Mouse (Mus musculus) neural tube, embryonic 14.5 days (tissue): ENCODE results near the gene Fndc3b. TPM values are rescaled to one million over a fixed set of nuclear protein-coding genes. Genes with fewer than 3 reads are reported as not detected.
A peak's percentile ranks its signal among the peaks of the same experiment; 100 is the strongest.

Experiments
- ATAC-seq: fragments of 200-750 bp; cut with Nextera tagmentation; 2 replicates; pipeline ENCODE4 v1.8.0; 2017; ENCODE audit warnings: low read depth, mild to moderate bottlenecking, moderate TSS enrichment, moderate library complexity
- H3K27ac ChIP-seq: fragments of 300-500 bp; sonication (generic); 2 replicates; pipeline ENCODE4 v1.5.1; 2014; ENCODE audit warnings: low read depth, mild to moderate bottlenecking, control low read depth, low read length, moderate library complexity, mixed read lengths
- H3K27me3 ChIP-seq: fragments of 300-500 bp; sonication (generic); 2 replicates; pipeline ENCODE4 v1.6.1; 2014; ENCODE audit warnings: low read length; ENCODE audit not compliant: control insufficient read depth, insufficient read depth
- H3K36me3 ChIP-seq: fragments of 300-500 bp; sonication (generic); 2 replicates; pipeline ENCODE4 v1.6.1; 2014; ENCODE audit warnings: low read length, mixed read lengths; ENCODE audit not compliant: control insufficient read depth, insufficient read depth
- H3K4me1 ChIP-seq: fragments of 300-500 bp; sonication (generic); 2 replicates; pipeline ENCODE4 v1.6.1; 2014; ENCODE audit warnings: low read length; ENCODE audit not compliant: control insufficient read depth, insufficient read depth
- H3K4me2 ChIP-seq: fragments of 300-500 bp; sonication (generic); 2 replicates; pipeline ENCODE4 v1.6.1; 2014; ENCODE audit warnings: mild to moderate bottlenecking, low read depth, low read length, control low read depth
- H3K4me3 ChIP-seq: fragments of 300-500 bp; sonication (generic); 2 replicates; pipeline ENCODE4 v1.5.1; 2014; ENCODE audit warnings: low read depth, low read length, control low read depth, mixed read lengths
- H3K9ac ChIP-seq: fragments of 300-500 bp; sonication (generic); replicated peaks from 2 replicates; pipeline ENCODE4 v1.6.1; 2014; ENCODE audit warnings: low read depth, mild to moderate bottlenecking, control low read depth, low read length, mixed read lengths
- H3K9me3 ChIP-seq: fragments of 300-500 bp; sonication (generic); 2 replicates; pipeline ENCODE4 v1.6.1; 2016; ENCODE audit warnings: low read length; ENCODE audit not compliant: control insufficient read depth
- WGBS: fragments of 180-500 bp; shearing (Covaris S2); extraction: QIAGEN DNeasy Blood & Tissue Kit; methylation state at CpG from one replicate; pipeline ENCODE4 v1.1.7; 2014; 5-methylcytosine and 5-hydroxymethylcytosine counted together
- polyA plus RNA-seq: library from polyadenylated mRNA; unstranded; fragments of >200 nt; fragmentation: Nextera tagmentation; extraction: Ambion mirVana; gene quantifications from 2 replicates; pipeline ENCODE4 v1.2.1, GENCODE M21; 2014

Gene Fndc3b
- polyA plus RNA-seq = 8.8 and 12.4 TPM in 2 replicates

GRCm38 (mm10) chr3:27710648-27711428, at the start of gene Fndc3b:
Fndc3b (minus strand) TSS chr3:27711307.
- Histone ChIP-seq H3K27me3 (no peaks in the 10 kb centered on the region), H3K4me2 (peak within 1 kb of the TSS; percentile 69), H3K4me3 (peak within 1 kb of the TSS; percentile 82), H3K4me1 (peaks cover 9% of the 10 kb centered on the region; the same call in 1 of the 2 replicates), H3K9ac (peak within 1 kb of the TSS; percentile 68), H3K36me3 (no peaks in the 10 kb centered on the region), H3K27ac (peak within 1 kb of the TSS; percentile 83), H3K9me3 (no peaks in the 10 kb centered on the region)
- ATAC-seq = peak; percentile 97
- under 1% methylated on average over 75 of the region's 90 CpGs for WGBS

- H3K9me3 ChIP-seq = no peaks in the 10 kb centered on the region
- no peak overlapping the region for H3K9ac ChIP-seq
- WGBS = 59% methylated on average over 2 of the region's 2 CpGs
- no peaks in the 10 kb centered on the region for H3K27me3 ChIP-seq
- no peak overlapping the region for H3K4me2 ChIP-seq
- H3K36me3 ChIP-seq = no peaks in the 10 kb centered on the region
- ATAC-seq = no peak
- H3K27ac ChIP-seq = no peak overlapping the region
- H3K4me1 ChIP-seq = no peaks in the 10 kb centered on the region
- no peak overlapping the region for H3K4me3 ChIP-seq
These were observed 49.2 kb upstream of the Fndc3b start for GRCm38 (mm10) chr3:27760278-27760677.

- 66% methylated on average over 6 of the region's 6 CpGs for WGBS
- H3K9me3 ChIP-seq = no peaks in the 10 kb centered on the region
- no peak for ATAC-seq
These were observed 47.9 kb upstream of the Fndc3b start for GRCm38 (mm10) chr3:27758976-27759375.

GRCm38 (mm10) chr3:27751657-27752056, 40.5 kb upstream of the Fndc3b start:
- Histone ChIP-seq H3K27me3 (no peaks in the 10 kb centered on the region), H3K9ac (no peak overlapping the region), H3K36me3 (no peaks in the 10 kb centered on the region), H3K9me3 (no peaks in the 10 kb centered on the region), H3K4me3 (no peak overlapping the region), H3K4me1 (no peaks in the 10 kb centered on the region), H3K4me2 (no peak overlapping the region), H3K27ac (no peak overlapping the region)
- WGBS = 80% methylated on average over 5 of the region's 5 CpGs
- ATAC-seq = no peak

More at GRCm38 (mm10) chr3:27758976-27759375, 47.9 kb upstream of the Fndc3b start:
- H3K4me3 ChIP-seq = no peak overlapping the region
- no peak overlapping the region for H3K9ac ChIP-seq
- H3K27ac ChIP-seq = no peak overlapping the region
- no peaks in the 10 kb centered on the region for H3K4me1 ChIP-seq
- H3K27me3 ChIP-seq = no peaks in the 10 kb centered on the region
- H3K36me3 ChIP-seq = no peaks in the 10 kb centered on the region
- no peak overlapping the region for H3K4me2 ChIP-seq

- Histone ChIP-seq H3K9ac (no peak overlapping the region), H3K4me2 (no peak overlapping the region), H3K4me1 (no peaks in the 10 kb centered on the region), H3K27ac (no peak overlapping the region), H3K27me3 (no peaks in the 10 kb centered on the region), H3K9me3 (no peaks in the 10 kb centered on the region), H3K36me3 (no peaks in the 10 kb centered on the region), H3K4me3 (no peak overlapping the region)
- no peak for ATAC-seq
- WGBS = 85% methylated on average over 5 of the region's 5 CpGs
These were observed 40.0 kb upstream of the Fndc3b start for GRCm38 (mm10) chr3:27751156-27751555.

- H3K4me3 ChIP-seq = no peak overlapping the region
- H3K9ac ChIP-seq = no peak overlapping the region
- ATAC-seq = no peak
- no peak overlapping the region for H3K27ac ChIP-seq
- no peaks in the 10 kb centered on the region for H3K4me1 ChIP-seq
- H3K36me3 ChIP-seq = no peaks in the 10 kb centered on the region
- 96% methylated on average over 9 of the region's 9 CpGs for WGBS
- H3K27me3 ChIP-seq = no peaks in the 10 kb centered on the region
- H3K9me3 ChIP-seq = no peaks in the 10 kb centered on the region
- no peak overlapping the region for H3K4me2 ChIP-seq
These were observed 34.5 kb upstream of the Fndc3b start for GRCm38 (mm10) chr3:27745651-27746050.

- Histone ChIP-seq H3K27ac (no peak overlapping the region), H3K4me3 (no peak overlapping the region), H3K9ac (no peak overlapping the region), H3K27me3 (no peaks in the 10 kb centered on the region), H3K9me3 (no peaks in the 10 kb centered on the region), H3K4me2 (no peak overlapping the region), H3K4me1 (no peaks in the 10 kb centered on the region), H3K36me3 (no peaks in the 10 kb centered on the region)
- no peak for ATAC-seq
- 62% methylated on average over 7 of the region's 7 CpGs for WGBS
These were observed 33.6 kb upstream of the Fndc3b start for GRCm38 (mm10) chr3:27744754-27745153.

- H3K27me3 ChIP-seq = no peaks in the 10 kb centered on the region
- no peaks in the 10 kb centered on the region for H3K36me3 ChIP-seq
- H3K4me3 ChIP-seq = no peak overlapping the region
- no peaks in the 10 kb centered on the region for H3K4me1 ChIP-seq
- no peak overlapping the region for H3K27ac ChIP-seq
- ATAC-seq = no peak
- 86% methylated on average over 9 of the region's 9 CpGs for WGBS
- no peak overlapping the region for H3K9ac ChIP-seq
- H3K9me3 ChIP-seq = no peaks in the 10 kb centered on the region
- no peak overlapping the region for H3K4me2 ChIP-seq
These were observed 32.4 kb upstream of the Fndc3b start for GRCm38 (mm10) chr3:27743271-27744145.

GRCm38 (mm10) chr3:27742124-27742523, 31.0 kb upstream of the Fndc3b start:
- H3K4me2 ChIP-seq = no peak overlapping the region
- no peaks in the 10 kb centered on the region for H3K36me3 ChIP-seq
- no peaks in the 10 kb centered on the region for H3K4me1 ChIP-seq
- no peaks in the 10 kb centered on the region; the same call in 1 of the 2 replicates for H3K9me3 ChIP-seq
- H3K9ac ChIP-seq = no peak overlapping the region
- H3K27me3 ChIP-seq = no peaks in the 10 kb centered on the region
- no peak overlapping the region for H3K27ac ChIP-seq
- H3K4me3 ChIP-seq = no peak overlapping the region
- 72% methylated on average over 2 of the region's 2 CpGs for WGBS
- no peak for ATAC-seq
